Mouse (Mus musculus) erythroblast, embryonic 14.5 days (primary cell): ENCODE data around the gene Ms4a1. TPM values are rescaled to one million over a fixed set of nuclear protein-coding genes. Genes with fewer than 3 reads are reported as not detected.
"Not testable (repeated sequence)": the region's sequence is repeated elsewhere in the genome, so short reads cannot be mapped to it uniquely, and the experiment has no call there.

Source experiments
- H3K27me3 ChIP-seq: 2 replicates; pipeline ENCODE4 v1.6.1; 2012; ENCODE audit warnings: inconsistent platforms; ENCODE audit not compliant: control insufficient read depth
- H3K36me3 ChIP-seq: 2 replicates; pipeline ENCODE4 v1.6.1; 2012; ENCODE audit warnings: mild to moderate bottlenecking, inconsistent platforms; ENCODE audit not compliant: control insufficient read depth
- H3K4me1 ChIP-seq: 2 replicates; pipeline ENCODE4 v1.6.1; 2012; ENCODE audit warnings: inconsistent platforms; ENCODE audit not compliant: control insufficient read depth
- H3K4me3 ChIP-seq: replicated peaks from 2 replicates; pipeline ENCODE3; 2012; ENCODE audit warnings: moderate library complexity, mild to moderate bottlenecking, inconsistent platforms
- H3K9me3 ChIP-seq: 2 replicates; pipeline ENCODE4 v1.6.1; 2012; ENCODE audit warnings: low read length, inconsistent platforms, mixed read lengths; ENCODE audit not compliant: control insufficient read depth
- GATA1 ChIP-seq: IDR thresholded peaks from 2 replicates; pipeline ENCODE4 v1.6.1; 2012; ENCODE audit warnings: low read length, inconsistent platforms, mixed read lengths
- TAL1 ChIP-seq: IDR thresholded peaks from 3 replicates; pipeline ENCODE4 v1.6.1; 2012; ENCODE audit warnings: low read length, inconsistent platforms, mixed read lengths
- polyA plus RNA-seq: library from polyadenylated mRNA; stranded (reverse); fragments of >175 nt; gene quantifications from 2 replicates; pipeline ENCODE4 v1.2.3, GENCODE M21; 2012

Ms4a1 gene
- polyA plus RNA-seq, result not detected in 2 replicates

GRCm38 (mm10) chr19:11266052-11266845, at the start of gene Ms4a1:
Gene Ms4a1 (minus strand): TSS chr19:11266241.
- Histone ChIP-seq H3K9me3 (no peaks in the 10 kb centered on the region), H3K27me3 (no peaks in the 10 kb centered on the region), H3K36me3 (no peaks in the 10 kb centered on the region), H3K4me1 (no peaks in the 10 kb centered on the region), H3K4me3 (no peak within 1 kb of the TSS)
- TF ChIP-seq TAL1 (no peak), GATA1 (no peak)

- no peaks in the 10 kb centered on the region for H3K9me3 ChIP-seq
- H3K36me3 ChIP-seq, result no peaks in the 10 kb centered on the region
- no peak for TF ChIP-seq GATA1
- no peak for TF ChIP-seq TAL1
- no peaks in the 10 kb centered on the region for H3K4me1 ChIP-seq
- H3K27me3 ChIP-seq, result no peaks in the 10 kb centered on the region
- H3K4me3 ChIP-seq, result no peak within 1 kb of the TSS
Measured at GRCm38 (mm10) chr19:11314354-11314753, 48.3 kb upstream of the Ms4a1 start, which contains the start of gene Ms4a14. Gene Ms4a14 (minus strand): TSS chr19:11314454.

GRCm38 (mm10) chr19:11308888-11309287, 42.8 kb upstream of the Ms4a1 start:
- no peaks in the 10 kb centered on the region for H3K36me3 ChIP-seq
- H3K27me3 ChIP-seq, result no peaks in the 10 kb centered on the region
- H3K9me3 ChIP-seq, result no peaks in the 10 kb centered on the region
- TF ChIP-seq TAL1 (no peak), GATA1 (no peak)
- no peaks in the 10 kb centered on the region for H3K4me1 ChIP-seq
- no peak overlapping the region for H3K4me3 ChIP-seq

- not testable (repeated sequence) for H3K36me3 ChIP-seq, H3K4me1 ChIP-seq, H3K4me3 ChIP-seq, H3K9me3 ChIP-seq, H3K27me3 ChIP-seq
Measured at GRCm38 (mm10) chr19:11299529-11299928, 33.5 kb upstream of the Ms4a1 start.

- Histone ChIP-seq H3K4me1 (no peaks in the 10 kb centered on the region), H3K9me3 (0 out of 2 replicates have a peak, but pooled peaks cover 2% of the 10 kb centered on the region), H3K27me3 (no peaks in the 10 kb centered on the region), H3K36me3 (no peaks in the 10 kb centered on the region), H3K4me3 (no peak overlapping the region)
- no peak for TF ChIP-seq GATA1
- TF ChIP-seq TAL1, result no peak
Measured at GRCm38 (mm10) chr19:11298939-11299338, 32.9 kb upstream of the Ms4a1 start.

GRCm38 (mm10) chr19:11293616-11294015, 27.6 kb upstream of the Ms4a1 start:
- H3K4me3 ChIP-seq, H3K27me3 ChIP-seq, H3K4me1 ChIP-seq, H3K36me3 ChIP-seq, H3K9me3 ChIP-seq: not testable (repeated sequence)

- H3K4me1 ChIP-seq, result no peaks in the 10 kb centered on the region
- no peak for TF ChIP-seq GATA1
- TF ChIP-seq TAL1, result no peak
- peak overlapping the region; percentile 4 for H3K4me3 ChIP-seq
- no peaks in the 10 kb centered on the region for H3K36me3 ChIP-seq
- no peaks in the 10 kb centered on the region for H3K27me3 ChIP-seq
- H3K9me3 ChIP-seq, result no peaks in the 10 kb centered on the region
Measured at GRCm38 (mm10) chr19:11292990-11293389, 26.9 kb upstream of the Ms4a1 start.

- H3K27me3 ChIP-seq, result no peaks in the 10 kb centered on the region
- H3K9me3 ChIP-seq, result no peaks in the 10 kb centered on the region
- no peaks in the 10 kb centered on the region for H3K36me3 ChIP-seq
- H3K4me1 ChIP-seq, result no peaks in the 10 kb centered on the region
- TF ChIP-seq GATA1, result no peak
- no peak for TF ChIP-seq TAL1
- H3K4me3 ChIP-seq, result no peak within 1 kb of the TSS
Measured at GRCm38 (mm10) chr19:11283773-11284172, 17.7 kb upstream of the Ms4a1 start, which contains the start of gene Ms4a5. Gene Ms4a5 (minus strand): TSS chr19:11283873.

GRCm38 (mm10) chr19:11280223-11280622, 14.2 kb upstream of the Ms4a1 start:
- Histone ChIP-seq H3K4me3 (no peak overlapping the region), H3K27me3 (no peaks in the 10 kb centered on the region), H3K4me1 (no peaks in the 10 kb centered on the region), H3K36me3 (no peaks in the 10 kb centered on the region), H3K9me3 (no peaks in the 10 kb centered on the region)
- no peak for TF ChIP-seq GATA1
- no peak for TF ChIP-seq TAL1

GRCm38 (mm10) chr19:11276431-11276830, 10.4 kb upstream of the Ms4a1 start:
- Histone ChIP-seq H3K27me3 (no peaks in the 10 kb centered on the region), H3K9me3 (no peaks in the 10 kb centered on the region), H3K36me3 (no peaks in the 10 kb centered on the region), H3K4me1 (no peaks in the 10 kb centered on the region), H3K4me3 (no peak overlapping the region)
- TF ChIP-seq TAL1 (no peak), GATA1 (no peak)
